Mouse (Mus musculus) erythroid progenitor cell, adult 5-6 weeks (primary cell): ENCODE measurements around the gene Tbc1d17. TPM values are rescaled to one million over a fixed set of nuclear protein-coding genes. Genes with fewer than 3 reads are reported as not detected.
A peak's percentile ranks its signal among the peaks of the same experiment; 100 is the strongest.

Experiments used
- ATAC-seq: replicated peaks from 2 replicates; pipeline ENCODE4 v1.8.0; 2016; ENCODE audit warnings: moderate number of reproducible peaks, mild to moderate bottlenecking, moderate TSS enrichment, inconsistent platforms; ENCODE audit not compliant: poor library complexity, low FRiP score, severe bottlenecking
- total RNA-seq, 2 experiments: library from RNA; stranded (forward) in 1 of 2; stranded (reverse) in 1 of 2; fragments of 150-400 nt in 1 of 2; fragments of 186-747, 209-891 nt in 1 of 2; gene quantifications; 2 replicates each; pipeline versions ENCODE4 v1.2.3 to v1.2.4; 2015 to 2017; ENCODE audit warnings: low replicate concordance in 2 of 2

Tbc1d17 gene
- total RNA-seq, 2 experiments from 2014 or later = 18.0 to 58.3 TPM

DNA sequence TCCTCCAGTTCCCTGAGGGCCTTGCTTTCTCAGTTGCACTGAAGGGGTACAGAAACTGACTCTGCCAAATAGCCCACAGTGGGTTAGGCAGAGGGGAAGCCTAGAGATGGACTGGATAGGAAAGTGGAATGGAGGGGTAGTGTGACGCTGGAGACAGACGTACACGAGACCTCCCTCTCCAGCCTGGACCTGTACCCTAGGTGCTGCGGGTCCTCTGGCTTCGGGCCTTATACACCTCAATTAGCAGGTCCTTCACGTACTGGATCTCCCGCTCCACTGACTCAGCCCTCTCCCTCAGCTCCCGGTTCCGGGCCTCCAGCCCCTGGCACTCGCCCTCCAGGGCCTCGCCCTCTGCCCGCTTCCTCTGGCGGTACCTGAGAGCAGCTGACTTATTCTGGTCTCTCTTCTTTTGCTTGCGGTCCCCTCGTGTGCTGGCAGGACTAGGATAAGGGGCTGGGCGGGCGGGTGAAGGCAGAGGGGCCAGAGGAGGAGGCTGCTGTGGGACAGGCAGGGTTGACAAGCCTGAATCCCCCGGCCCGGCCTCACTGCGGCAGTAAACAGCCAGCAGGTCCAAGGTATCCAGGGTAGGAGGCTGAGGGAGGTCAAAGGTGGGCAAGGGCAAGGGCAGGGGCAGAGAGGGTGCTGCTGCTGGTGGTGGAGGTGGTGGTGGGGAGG is 36.1 kb downstream of the Tbc1d17 start:
- ATAC-seq = no peak

DNA sequence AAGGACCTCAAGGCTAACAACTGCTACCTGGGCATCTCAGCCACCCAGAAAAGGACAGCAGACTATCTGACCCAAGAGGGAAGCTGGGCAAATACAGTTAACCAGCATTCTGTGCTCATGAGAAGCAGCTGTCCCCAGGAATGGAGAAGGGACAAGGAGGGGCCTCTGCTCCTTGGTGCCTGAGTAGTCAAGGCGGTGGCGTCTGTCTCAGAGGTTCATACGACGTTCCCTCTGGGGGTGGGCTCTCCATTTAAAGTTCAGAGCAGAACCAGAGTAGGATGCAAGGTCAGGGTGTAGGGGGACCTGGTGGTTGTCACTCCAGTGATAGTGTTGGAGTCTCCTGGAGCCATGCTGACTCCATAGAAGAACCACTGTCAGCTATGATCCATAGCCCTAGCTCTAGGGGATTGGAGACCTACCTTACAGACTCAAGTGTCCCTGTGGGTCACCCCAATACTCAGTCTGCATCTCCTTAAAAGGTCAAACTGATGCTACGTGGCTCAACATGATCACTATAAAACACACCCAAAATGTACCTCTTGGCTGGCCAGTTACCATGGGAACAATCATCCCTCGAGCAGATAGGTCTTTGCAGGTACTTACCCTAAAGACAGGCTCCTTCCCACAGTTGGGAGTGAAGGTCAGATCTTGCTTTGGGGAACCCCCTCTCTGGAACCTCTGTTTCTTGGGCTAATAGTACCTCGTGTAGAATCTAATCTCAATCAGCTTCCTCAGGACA is 37.9 kb downstream of the Tbc1d17 start:
- ATAC-seq = no peak

DNA sequence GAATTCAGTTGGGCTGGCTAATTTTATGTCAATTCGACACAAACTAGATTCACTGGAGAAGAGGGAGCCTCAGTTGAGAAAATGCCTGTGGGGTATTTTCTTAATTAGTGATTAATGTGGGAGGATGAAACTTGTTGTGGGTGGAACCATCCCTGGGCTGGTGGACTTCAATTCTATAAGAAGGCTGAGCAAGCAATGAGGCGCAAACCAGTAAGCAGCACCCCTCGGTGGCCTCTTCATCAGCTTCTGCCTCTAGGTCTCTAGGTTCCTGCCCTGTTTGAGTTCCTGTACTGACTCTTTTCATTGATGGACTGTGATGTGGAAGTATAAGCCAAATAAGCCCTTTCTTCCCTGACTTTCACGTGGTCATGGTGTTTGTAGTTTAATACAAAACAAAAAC is 38.5 kb downstream of the Tbc1d17 start:
- ATAC-seq = no peak

DNA sequence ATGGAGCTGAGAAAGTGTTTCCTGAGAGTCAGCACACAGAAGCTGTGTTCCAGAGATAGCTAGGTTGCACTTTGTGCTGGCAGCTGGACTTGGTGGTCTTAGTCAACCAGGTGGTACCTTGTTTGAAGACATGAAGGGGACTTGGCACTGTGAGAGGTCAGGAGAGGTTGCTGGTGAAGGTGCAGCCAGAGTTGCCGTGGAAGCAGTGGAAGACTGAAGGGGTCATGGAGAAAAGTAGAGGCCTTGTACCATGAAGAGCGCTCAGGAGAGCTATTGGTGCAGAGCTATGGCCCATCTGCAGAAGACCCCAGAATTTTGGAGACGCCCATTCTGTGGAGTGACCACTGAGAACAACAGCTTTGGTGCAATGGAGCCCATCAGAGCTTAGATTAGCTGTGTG is 39.4 kb downstream of the Tbc1d17 start:
- ATAC-seq = no peak

DNA sequence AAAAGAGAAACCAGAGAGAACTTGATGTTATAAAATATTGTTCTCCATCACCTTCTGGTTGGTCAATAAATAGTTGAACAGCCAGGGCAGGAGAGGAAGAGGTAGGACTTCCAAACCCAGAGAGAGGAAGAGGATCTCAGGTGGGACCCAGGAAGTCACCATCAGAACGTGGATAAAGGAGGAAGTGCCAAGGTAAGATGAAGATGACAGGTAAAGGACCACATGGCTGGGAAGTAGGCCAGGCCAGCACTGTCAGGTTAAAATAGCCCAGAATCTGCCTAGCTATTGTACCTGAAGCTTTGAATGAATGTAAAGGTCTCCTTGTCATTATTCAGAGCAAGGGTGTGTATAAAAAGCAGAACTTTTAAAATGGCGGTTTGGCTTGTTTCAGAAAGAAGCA is 40.0 kb downstream of the Tbc1d17 start:
- ATAC-seq = no peak

DNA sequence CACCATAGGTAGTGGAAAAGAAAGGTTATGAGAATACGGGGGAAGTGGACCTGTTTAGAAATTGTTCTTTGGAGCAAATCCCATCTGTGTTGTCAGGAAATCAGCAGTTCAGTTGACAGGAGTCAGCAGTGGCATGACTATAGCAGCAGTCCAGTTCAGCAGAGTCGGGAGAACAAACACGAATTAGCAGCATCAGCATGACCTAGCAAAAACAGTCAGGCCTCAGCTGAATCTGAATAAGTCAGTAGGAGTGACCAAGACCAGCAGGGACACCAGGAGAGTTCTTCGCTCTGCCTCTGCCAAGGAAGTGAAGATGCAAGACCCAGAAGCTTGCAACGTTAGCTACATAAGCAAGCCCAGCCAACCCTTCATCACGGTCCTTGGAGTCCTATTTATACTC is 56.1 kb downstream of the Tbc1d17 start:
- no peak for ATAC-seq

DNA sequence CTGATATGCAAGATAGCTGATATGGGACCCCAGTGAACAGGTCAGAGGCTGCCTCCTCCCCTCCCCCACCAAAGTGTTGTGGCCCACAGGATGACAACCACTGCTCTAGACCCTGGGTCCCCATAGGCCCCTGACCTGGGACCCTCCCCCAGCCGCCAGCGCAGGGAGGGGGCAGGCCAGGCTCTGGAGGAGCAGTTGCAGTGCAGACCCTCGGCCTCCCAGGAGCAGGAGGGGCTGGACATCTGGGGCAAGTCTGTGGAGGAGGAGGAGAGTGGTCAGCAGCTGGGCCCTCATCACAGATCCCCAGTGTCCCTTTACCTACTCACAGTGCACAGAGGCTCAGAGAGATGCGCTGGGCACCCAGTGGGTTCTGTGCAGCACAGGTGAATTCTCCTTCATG is 58.8 kb downstream of the Tbc1d17 start:
- ATAC-seq = no peak

DNA sequence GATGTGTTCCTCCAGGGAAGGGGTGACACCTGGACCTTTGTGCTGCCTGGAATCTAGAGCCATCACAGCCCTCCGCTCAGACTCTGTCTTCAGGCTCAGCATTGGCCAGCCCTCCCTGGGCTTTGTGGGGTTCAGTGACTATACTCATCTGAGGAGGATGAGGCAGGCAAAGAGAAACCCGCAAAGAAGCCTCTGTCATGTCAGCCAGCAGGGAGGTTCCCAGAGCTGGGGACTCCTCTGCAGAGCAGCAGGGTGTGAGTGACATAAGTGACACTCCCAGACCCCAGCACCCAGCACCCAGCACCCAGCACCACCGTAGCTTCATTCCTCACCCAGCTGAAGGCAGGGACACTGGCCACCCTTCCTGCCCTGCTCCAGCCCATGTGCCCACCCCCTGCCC is 59.3 kb downstream of the Tbc1d17 start:
- 0 out of 2 replicates have a peak, but pooled peaks have one; percentile 20 for ATAC-seq

Other genes starting within 250 kb of the Tbc1d17 start
- not detected in 2 replicates for gene Myh14, start 178.2 kb downstream of the Tbc1d17 start, total RNA-seq (2015; ENCODE audit: low replicate concordance)
- gene Myh14, start 178.2 kb downstream of the Tbc1d17 start, total RNA-seq (2017; ENCODE audit: low replicate concordance) = 0.08 TPM in 1 of 2 replicates, not detected in the other
- not detected in 2 replicates for gene Izumo2, start 140.3 kb downstream of the Tbc1d17 start, total RNA-seq (2015; ENCODE audit: low replicate concordance)
- not detected in 2 replicates for gene Izumo2, start 140.3 kb downstream of the Tbc1d17 start, total RNA-seq (2017; ENCODE audit: low replicate concordance)
- gene Vrk3, start 100.7 kb downstream of the Tbc1d17 start, total RNA-seq (2015; ENCODE audit: low replicate concordance) = 36.0 and 58.7 TPM in 2 replicates
- gene Vrk3, start 100.7 kb downstream of the Tbc1d17 start, total RNA-seq (2017; ENCODE audit: low replicate concordance) = 23.4 and 41.2 TPM in 2 replicates
- gene Zfp473, start 98.0 kb downstream of the Tbc1d17 start, total RNA-seq (2015; ENCODE audit: low replicate concordance) = 1.1 and 4.6 TPM in 2 replicates
- gene Zfp473, start 98.0 kb downstream of the Tbc1d17 start, total RNA-seq (2017; ENCODE audit: low replicate concordance) = 3.3 and 11.9 TPM in 2 replicates
- 11.7 and 23.4 TPM in 2 replicates for gene Nup62, start 33.0 kb downstream of the Tbc1d17 start, total RNA-seq (2015; ENCODE audit: low replicate concordance)
- 37.4 and 39.4 TPM in 2 replicates for gene Nup62, start 33.0 kb downstream of the Tbc1d17 start, total RNA-seq (2017; ENCODE audit: low replicate concordance)
- gene Il4i1, start 32.7 kb downstream of the Tbc1d17 start, total RNA-seq (2015; ENCODE audit: low replicate concordance) = 0.72 and 2.1 TPM in 2 replicates
- 2.6 and 3.1 TPM in 2 replicates for gene Il4i1, start 32.7 kb downstream of the Tbc1d17 start, total RNA-seq (2017; ENCODE audit: low replicate concordance)
- gene Atf5, start 32.4 kb downstream of the Tbc1d17 start, total RNA-seq (2015; ENCODE audit: low replicate concordance) = 3.4 TPM in 1 of 2 replicates, not detected in the other
- 2.1 and 2.8 TPM in 2 replicates for gene Atf5, start 32.4 kb downstream of the Tbc1d17 start, total RNA-seq (2017; ENCODE audit: low replicate concordance)
- 1.8 and 3.8 TPM in 2 replicates for gene Akt1s1, start 88 bp downstream of the Tbc1d17 start, total RNA-seq (2015; ENCODE audit: low replicate concordance)
- gene Akt1s1, start 88 bp downstream of the Tbc1d17 start, total RNA-seq (2017; ENCODE audit: low replicate concordance) = 3.7 and 27.8 TPM in 2 replicates
- 29.6 and 36.0 TPM in 2 replicates for gene Pnkp, start 8.1 kb upstream of the Tbc1d17 start, total RNA-seq (2015; ENCODE audit: low replicate concordance)
- gene Pnkp, start 8.1 kb upstream of the Tbc1d17 start, total RNA-seq (2017; ENCODE audit: low replicate concordance) = 30.9 and 58.2 TPM in 2 replicates
- gene Ptov1, start 20.7 kb upstream of the Tbc1d17 start, total RNA-seq (2015; ENCODE audit: low replicate concordance) = 16.9 and 18.4 TPM in 2 replicates
- gene Ptov1, start 20.7 kb upstream of the Tbc1d17 start, total RNA-seq (2017; ENCODE audit: low replicate concordance) = 1.8 and 4.8 TPM in 2 replicates
- 10.1 and 18.0 TPM in 2 replicates for gene Med25, start 43.6 kb upstream of the Tbc1d17 start, total RNA-seq (2015; ENCODE audit: low replicate concordance)
- gene Med25, start 43.6 kb upstream of the Tbc1d17 start, total RNA-seq (2017; ENCODE audit: low replicate concordance) = 8.0 and 11.3 TPM in 2 replicates
- gene Fuz, start 47.0 kb upstream of the Tbc1d17 start, total RNA-seq (2015; ENCODE audit: low replicate concordance) = 2.5 and 6.5 TPM in 2 replicates
- 4.5 and 6.7 TPM in 2 replicates for gene Fuz, start 47.0 kb upstream of the Tbc1d17 start, total RNA-seq (2017; ENCODE audit: low replicate concordance)
- 93.0 and 93.9 TPM in 2 replicates for gene Ap2a1, start 80.4 kb upstream of the Tbc1d17 start, total RNA-seq (2015; ENCODE audit: low replicate concordance)
- 46.2 and 74.2 TPM in 2 replicates for gene Ap2a1, start 80.4 kb upstream of the Tbc1d17 start, total RNA-seq (2017; ENCODE audit: low replicate concordance)
- not detected in 2 replicates for gene Tsks, start 94.1 kb upstream of the Tbc1d17 start, total RNA-seq (2015; ENCODE audit: low replicate concordance)
- not detected in 2 replicates for gene Tsks, start 94.1 kb upstream of the Tbc1d17 start, total RNA-seq (2017; ENCODE audit: low replicate concordance)
- 1.1 TPM in 1 of 2 replicates, not detected in the other for gene Cpt1c, start 125.8 kb upstream of the Tbc1d17 start, total RNA-seq (2015; ENCODE audit: low replicate concordance)
- gene Cpt1c, start 125.8 kb upstream of the Tbc1d17 start, total RNA-seq (2017; ENCODE audit: low replicate concordance) = 1.7 TPM in 1 of 2 replicates, not detected in the other
- 17.3 and 28.9 TPM in 2 replicates for gene Prmt1, start 137.5 kb upstream of the Tbc1d17 start, total RNA-seq (2015; ENCODE audit: low replicate concordance)
- gene Prmt1, start 137.5 kb upstream of the Tbc1d17 start, total RNA-seq (2017; ENCODE audit: low replicate concordance) = 2.3 and 25.4 TPM in 2 replicates
- 50.7 and 80.7 TPM in 2 replicates for gene Irf3, start 148.6 kb upstream of the Tbc1d17 start, total RNA-seq (2015; ENCODE audit: low replicate concordance)
- gene Irf3, start 148.6 kb upstream of the Tbc1d17 start, total RNA-seq (2017; ENCODE audit: low replicate concordance) = 44.2 and 62.0 TPM in 2 replicates
- gene Bcl2l12, start 149.6 kb upstream of the Tbc1d17 start, total RNA-seq (2015; ENCODE audit: low replicate concordance) = 6.3 and 10.1 TPM in 2 replicates
- gene Bcl2l12, start 149.6 kb upstream of the Tbc1d17 start, total RNA-seq (2017; ENCODE audit: low replicate concordance) = 3.6 and 8.7 TPM in 2 replicates
- gene Scaf1, start 167.3 kb upstream of the Tbc1d17 start, total RNA-seq (2015; ENCODE audit: low replicate concordance) = 20.9 and 30.2 TPM in 2 replicates
- 15.8 and 31.6 TPM in 2 replicates for gene Scaf1, start 167.3 kb upstream of the Tbc1d17 start, total RNA-seq (2017; ENCODE audit: low replicate concordance)
- gene Rras, start 168.9 kb upstream of the Tbc1d17 start, total RNA-seq (2015; ENCODE audit: low replicate concordance) = 15.9 and 24.1 TPM in 2 replicates
- gene Rras, start 168.9 kb upstream of the Tbc1d17 start, total RNA-seq (2017; ENCODE audit: low replicate concordance) = 0.90 TPM in 1 of 2 replicates, not detected in the other
- gene Prr12, start 203.8 kb upstream of the Tbc1d17 start, total RNA-seq (2015; ENCODE audit: low replicate concordance) = 3.6 and 6.7 TPM in 2 replicates
- gene Prr12, start 203.8 kb upstream of the Tbc1d17 start, total RNA-seq (2017; ENCODE audit: low replicate concordance) = 0.13 and 0.23 TPM in 2 replicates
- gene Nosip, start 213.3 kb upstream of the Tbc1d17 start, total RNA-seq (2015; ENCODE audit: low replicate concordance) = 24.5 and 30.6 TPM in 2 replicates
- 32.7 and 54.0 TPM in 2 replicates for gene Nosip, start 213.3 kb upstream of the Tbc1d17 start, total RNA-seq (2017; ENCODE audit: low replicate concordance)
- gene Prrg2, start 213.6 kb upstream of the Tbc1d17 start, total RNA-seq (2015; ENCODE audit: low replicate concordance) = 2.9 and 8.8 TPM in 2 replicates
- gene Prrg2, start 213.6 kb upstream of the Tbc1d17 start, total RNA-seq (2017; ENCODE audit: low replicate concordance) = 0.91 and 6.8 TPM in 2 replicates
- gene Rcn3, start 243.1 kb upstream of the Tbc1d17 start, total RNA-seq (2015; ENCODE audit: low replicate concordance) = 1.1 and 8.8 TPM in 2 replicates
- 1.9 and 4.0 TPM in 2 replicates for gene Rcn3, start 243.1 kb upstream of the Tbc1d17 start, total RNA-seq (2017; ENCODE audit: low replicate concordance)